Mouse (Mus musculus) heart, adult 18-20 months (tissue): ENCODE results near the gene Gla. TPM values are rescaled to one million over a fixed set of nuclear protein-coding genes. Genes with fewer than 3 reads are reported as not detected.
A peak's percentile ranks its signal among the peaks of the same experiment; 100 is the strongest.

Experiments
- DNase-seq, 2 experiments: peaks; one replicate each; pipeline ENCODE4 v3.0.0; 2021 to 2022; ENCODE audit warnings: mixed read lengths in 1 of 2
- long read RNA-seq, 2 experiments: library from polyadenylated mRNA; stranded (forward); transcript quantifications; one replicate each; pipeline ENCODE4 v2.0.0; 2021
- total RNA-seq, 2 experiments: library from RNA; stranded (reverse); gene quantifications; 2 replicates each; pipeline ENCODE4 v1.2.3; 2021

The Gla gene
- total RNA-seq: 1 to 10 TPM; 1.6 to 2.0 TPM
- long read RNA-seq, experiment 1: 0 reads
- long read RNA-seq, experiment 2: 0 reads

GRCm38 (mm10) chrX:134600659-134601379, at the start of gene Gla, which contains the start of gene Hnrnph2:
TSS of gene Gla (minus strand) at chrX:134601125.
TSS of gene Hnrnph2 (plus strand) at chrX:134601179.
- DNase-seq: peak; percentile 93 to 97

- peak; percentile 64 to 87 for DNase-seq
Observed at GRCm38 (mm10) chrX:134648031-134648692, 47.2 kb upstream of the Gla start.

GRCm38 (mm10) chrX:134647421-134647820, 46.5 kb upstream of the Gla start:
- no peak for DNase-seq

- DNase-seq: no peak
Observed at GRCm38 (mm10) chrX:134646338-134646737, 45.4 kb upstream of the Gla start.

- DNase-seq: peak in 1 of 2 experiments; percentile 4
Observed at GRCm38 (mm10) chrX:134641000-134641760, 40.3 kb upstream of the Gla start.

- DNase-seq: peak in 1 of 2 experiments; percentile 3
Observed at GRCm38 (mm10) chrX:134635860-134636259, 34.9 kb upstream of the Gla start.

GRCm38 (mm10) chrX:134635111-134635510, 34.2 kb upstream of the Gla start:
- no peak for DNase-seq

GRCm38 (mm10) chrX:134632710-134633109, 31.8 kb upstream of the Gla start:
- DNase-seq: no peak

- DNase-seq: no peak
Observed at GRCm38 (mm10) chrX:134628200-134628599, 27.3 kb upstream of the Gla start.

- DNase-seq: no peak
Observed at GRCm38 (mm10) chrX:134623350-134623749, 22.4 kb upstream of the Gla start.

- DNase-seq: no peak
Observed at GRCm38 (mm10) chrX:134621685-134622084, 20.8 kb upstream of the Gla start.

GRCm38 (mm10) chrX:134620254-134620865, 19.4 kb upstream of the Gla start:
- no peak for DNase-seq

GRCm38 (mm10) chrX:134619695-134620094, 18.8 kb upstream of the Gla start:
- DNase-seq: no peak

- no peak for DNase-seq
Observed at GRCm38 (mm10) chrX:134614306-134614705, 13.4 kb upstream of the Gla start.

- DNase-seq: peak; percentile 45 to 61
Observed at GRCm38 (mm10) chrX:134612285-134612959, 11.5 kb upstream of the Gla start.

- no peak for DNase-seq
Observed at GRCm38 (mm10) chrX:134610984-134611383, 10.1 kb upstream of the Gla start.

- peak in 1 of 2 experiments; percentile 23 for DNase-seq
Observed at GRCm38 (mm10) chrX:134609472-134609871, 8.5 kb upstream of the Gla start.

GRCm38 (mm10) chrX:134601380-134602120, 625 bp upstream of the Gla start:
- no peak for DNase-seq

GRCm38 (mm10) chrX:134599922-134600565, 881 bp downstream of the Gla start:
- DNase-seq: no peak

GRCm38 (mm10) chrX:134589836-134590235, 11.1 kb downstream of the Gla start:
- DNase-seq: no peak
